Mouse (Mus musculus) stomach, postnatal 0 days (tissue): Measurements from ENCODE around the gene Camk1.

Experiments used
- CTCF ChIP-seq: IDR thresholded peaks from 2 replicates; pipeline ENCODE4 v1.5.1; 2016; ENCODE audit warnings: antibody characterized with exemption, low read depth, mild to moderate bottlenecking, moderate library complexity
- EP300 ChIP-seq: optimal IDR thresholded peaks from 2 replicates; pipeline ENCODE3; 2016; ENCODE audit warnings: antibody characterized with exemption

DNA sequence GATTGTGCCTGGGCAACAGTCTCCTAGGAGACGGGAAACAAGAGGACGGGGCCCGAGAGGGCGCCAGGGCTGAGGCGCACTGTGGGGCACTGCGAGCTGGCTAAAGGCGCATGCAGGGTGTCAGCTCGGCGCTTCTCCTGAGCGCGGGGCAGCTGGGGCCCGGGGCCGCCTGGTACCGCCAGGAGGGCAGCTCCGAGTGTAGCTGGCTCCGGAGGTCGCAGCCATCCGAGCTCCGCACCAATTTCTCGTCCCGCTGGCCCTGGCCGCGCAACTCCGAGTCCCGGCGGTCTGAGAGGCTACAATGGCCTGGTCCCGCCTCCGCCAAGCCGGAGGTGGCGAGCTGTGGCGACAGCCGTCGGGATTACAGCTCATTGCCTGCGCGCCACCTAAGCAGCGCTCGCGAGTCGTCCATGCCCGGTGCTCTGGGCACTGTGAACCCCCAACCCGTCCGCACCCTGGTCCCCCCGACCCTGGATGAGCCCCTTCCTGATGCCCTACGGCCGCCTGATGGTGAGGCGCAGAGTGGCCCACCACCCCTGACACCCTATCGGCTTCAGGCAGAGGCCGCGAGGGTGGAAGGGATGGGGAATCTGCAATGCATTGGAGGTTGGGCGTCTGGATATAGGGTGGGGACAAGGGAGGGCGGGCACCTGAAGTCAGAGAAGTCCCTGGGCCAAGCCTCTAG lies 48.7 kb upstream of the Camk1 start:
- TF ChIP-seq CTCF (no peak), EP300 (no peak)
